Mouse (Mus musculus) urinary bladder, postnatal 14 days (tissue): ENCODE measurements around the gene Tmub1.

ENCODE experiments used
- DNase-seq: peaks from one replicate; pipeline ENCODE4 v3.0.0; 2021; ENCODE audit warnings: low spot score

Gene Tmub1

DNA sequence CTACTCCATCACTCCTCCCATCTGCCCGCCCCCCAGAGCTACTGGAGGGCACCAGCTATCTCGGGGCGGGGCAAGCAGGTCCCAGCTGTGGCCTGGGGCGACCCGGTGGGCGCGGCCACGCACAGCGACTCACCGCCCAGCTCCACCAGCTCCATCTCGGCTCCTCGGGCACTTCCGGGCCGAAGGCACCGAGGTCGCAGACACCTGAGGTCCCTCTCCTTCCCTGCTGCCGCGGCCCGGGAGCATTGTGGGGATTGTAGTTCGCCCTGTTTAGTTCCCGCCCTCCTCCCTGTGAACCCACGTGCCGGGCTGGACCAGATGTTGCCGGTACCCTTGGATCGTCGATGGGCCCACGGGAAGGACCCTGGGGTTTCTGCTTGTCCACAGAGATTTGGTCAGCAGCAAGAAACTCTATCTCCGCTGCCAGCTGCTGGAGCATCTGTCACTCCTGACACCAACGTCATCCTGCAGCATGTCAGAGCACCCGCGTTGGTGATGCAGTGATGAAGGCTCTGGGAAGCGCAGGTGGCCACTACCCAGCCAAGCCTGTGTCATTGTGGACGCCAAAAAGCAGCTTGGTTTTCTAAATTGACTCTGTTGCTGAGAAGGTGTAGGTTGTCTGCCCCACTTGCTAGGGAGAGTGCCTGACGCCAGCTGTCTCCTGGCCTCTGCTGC lies at the start of gene Tmub1:
Gene Tmub1, minus strand, starts transcription at position 231 of the 675 bp plus-strand sequence.
- DNase-seq = peak; percentile 85

DNA sequence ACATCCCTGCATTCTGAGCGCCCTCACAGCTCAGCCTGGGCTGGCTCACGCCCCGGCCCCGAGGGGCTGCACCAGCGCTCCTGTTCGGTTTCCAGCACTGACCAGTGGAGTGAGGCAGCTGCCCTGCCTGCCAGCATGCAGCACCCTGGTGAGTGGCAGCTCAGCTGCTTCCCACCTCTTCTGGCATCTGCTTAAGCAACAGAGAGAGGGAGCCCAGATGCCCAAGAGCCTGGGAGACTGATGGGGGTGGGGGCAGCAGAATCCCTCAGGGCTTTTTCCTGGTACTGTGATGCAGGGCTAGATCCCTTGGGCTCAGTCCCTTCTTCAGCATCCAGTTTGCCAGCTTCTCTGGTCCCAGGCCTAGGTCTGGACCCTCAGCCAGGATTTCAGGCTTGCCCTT lies 49.1 kb upstream of the Tmub1 start:
- no peak for DNase-seq

DNA sequence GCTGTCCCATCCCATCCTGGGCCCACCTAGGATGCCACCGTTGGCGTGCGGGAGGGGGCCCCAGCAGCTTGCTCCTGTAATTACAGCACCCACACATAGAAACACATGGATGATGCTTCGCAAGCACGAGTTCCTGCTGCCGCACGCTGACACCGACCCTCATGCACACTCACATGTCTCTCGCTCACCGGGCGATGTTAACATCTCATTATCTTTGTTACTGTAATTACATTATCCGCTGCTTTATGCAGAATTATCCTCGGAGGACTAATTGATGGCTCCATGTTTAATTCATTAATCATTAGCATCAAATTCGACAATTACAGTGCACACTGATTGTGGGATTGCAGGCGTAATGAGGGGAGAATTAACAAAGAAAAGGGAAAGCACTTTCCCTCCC lies 47.4 kb upstream of the Tmub1 start:
- no peak for DNase-seq

DNA sequence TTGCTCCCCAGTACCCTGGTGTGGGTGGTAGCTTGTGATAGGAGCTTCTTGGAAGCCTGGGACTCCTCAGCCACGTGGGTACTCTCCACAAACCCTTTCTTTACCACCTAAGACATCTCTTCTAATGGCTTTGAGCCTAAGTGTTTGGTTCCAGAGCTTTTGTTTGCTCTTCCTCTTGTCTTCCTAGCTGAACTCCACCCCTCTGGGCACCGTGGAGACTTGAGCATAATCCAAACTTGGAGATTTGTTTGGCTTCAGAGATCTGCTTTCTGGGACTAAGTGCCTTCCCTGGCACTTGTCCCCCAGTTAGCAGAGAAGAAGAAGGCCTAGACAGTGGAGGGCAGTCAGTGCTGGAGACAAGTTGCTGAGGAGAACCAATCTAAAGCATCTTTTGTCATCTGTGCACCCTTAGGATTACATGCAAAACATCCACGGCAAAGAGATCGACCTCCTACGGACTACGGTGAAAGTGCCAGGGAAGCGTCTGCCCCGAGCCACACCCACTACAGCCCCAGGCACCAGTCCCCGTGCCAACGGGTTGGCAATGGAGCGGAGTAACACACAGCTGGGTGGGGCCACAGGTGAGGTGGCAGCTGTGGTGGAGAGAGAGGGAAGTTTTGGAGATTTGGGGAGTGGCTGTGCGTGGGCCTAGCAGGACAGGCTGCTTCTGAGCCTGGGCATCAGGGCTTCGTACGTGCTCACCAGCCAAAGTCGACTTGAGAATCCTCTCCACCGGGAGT lies 45.1 kb upstream of the Tmub1 start:
- no peak for DNase-seq

DNA sequence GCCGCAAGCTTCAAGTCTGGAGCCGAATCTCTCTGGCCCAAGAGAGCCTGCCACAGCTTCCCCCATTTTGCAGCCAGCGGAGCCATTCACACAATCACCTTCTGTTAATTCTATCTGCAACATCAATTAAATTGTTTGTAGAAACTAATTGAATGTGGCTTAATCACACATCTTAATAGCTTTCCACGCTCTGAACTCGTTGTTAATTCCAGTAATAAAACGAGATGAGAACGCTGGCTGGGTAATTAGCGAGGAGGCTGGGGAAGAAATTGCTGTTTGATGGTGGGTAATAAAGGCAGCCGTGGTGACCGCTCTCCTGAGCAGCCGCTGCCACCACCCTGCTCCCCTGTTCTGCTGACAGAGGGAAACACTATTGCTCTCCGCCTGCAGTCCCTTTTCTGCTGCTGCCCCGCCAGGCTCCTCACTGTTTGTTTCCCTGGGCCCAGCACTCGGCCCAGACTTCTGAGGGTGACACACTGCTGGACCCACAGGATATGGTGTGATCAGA lies 42.8 kb upstream of the Tmub1 start:
- DNase-seq = no peak

DNA sequence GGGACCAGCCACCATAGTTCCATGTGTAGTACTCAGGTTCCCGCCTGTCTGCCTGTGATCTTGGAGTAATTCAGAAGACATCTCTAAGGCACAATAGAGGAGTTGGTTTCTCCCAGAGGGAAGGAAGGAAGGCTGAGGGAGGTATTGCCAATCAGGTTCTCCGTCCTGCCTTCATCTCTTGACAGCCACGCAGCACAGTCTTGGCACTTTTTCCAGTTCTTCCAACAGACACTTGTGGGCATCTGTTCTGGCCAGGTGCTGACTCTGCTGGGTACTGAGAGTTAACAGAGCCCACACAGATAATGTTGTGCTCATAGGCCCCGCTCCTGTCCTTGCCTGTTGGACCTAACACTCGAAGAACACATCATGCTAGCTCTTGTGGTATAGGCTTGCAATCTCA lies 39.1 kb upstream of the Tmub1 start:
- no peak for DNase-seq

DNA sequence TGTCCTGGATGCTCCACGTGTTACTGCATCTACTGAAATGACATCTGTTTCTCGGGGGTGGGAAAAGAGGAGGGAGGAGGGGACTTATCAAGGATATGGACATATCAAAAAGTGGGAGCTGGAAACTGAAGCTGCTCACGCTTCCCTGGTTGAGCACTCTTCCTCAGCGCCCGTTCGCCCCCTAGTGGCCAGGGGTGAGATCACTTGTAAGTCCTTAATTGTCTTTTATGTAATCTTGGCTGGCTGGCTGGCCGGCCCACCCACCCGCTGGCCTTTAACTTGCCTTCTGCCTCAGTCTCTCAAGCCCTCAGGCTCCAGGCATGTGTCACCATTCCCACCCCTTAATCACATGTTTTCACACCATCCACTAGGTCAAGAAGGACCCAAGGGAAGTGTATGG lies 38.4 kb upstream of the Tmub1 start:
- DNase-seq = peak; percentile 89

DNA sequence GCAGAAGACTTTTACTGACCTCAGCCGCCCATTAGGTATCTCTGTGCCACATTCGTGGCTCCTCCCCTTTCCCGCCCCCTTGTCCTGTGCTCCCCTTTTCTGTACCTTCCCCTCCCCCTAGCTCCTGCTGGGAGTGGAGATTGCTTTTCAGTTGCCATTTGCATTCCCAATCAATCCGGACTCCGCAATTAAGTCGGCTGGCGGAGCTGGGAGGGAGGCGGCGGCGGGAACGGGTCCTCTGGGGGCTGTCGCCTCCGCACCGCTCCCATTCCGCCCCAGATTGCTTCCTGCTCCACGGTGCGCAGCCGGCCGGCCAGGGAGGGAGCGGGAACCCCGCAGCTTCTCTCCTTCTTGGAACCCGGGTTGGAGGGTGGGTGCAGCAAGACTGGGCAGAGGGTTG lies 37.3 kb upstream of the Tmub1 start:
- DNase-seq = no peak

DNA sequence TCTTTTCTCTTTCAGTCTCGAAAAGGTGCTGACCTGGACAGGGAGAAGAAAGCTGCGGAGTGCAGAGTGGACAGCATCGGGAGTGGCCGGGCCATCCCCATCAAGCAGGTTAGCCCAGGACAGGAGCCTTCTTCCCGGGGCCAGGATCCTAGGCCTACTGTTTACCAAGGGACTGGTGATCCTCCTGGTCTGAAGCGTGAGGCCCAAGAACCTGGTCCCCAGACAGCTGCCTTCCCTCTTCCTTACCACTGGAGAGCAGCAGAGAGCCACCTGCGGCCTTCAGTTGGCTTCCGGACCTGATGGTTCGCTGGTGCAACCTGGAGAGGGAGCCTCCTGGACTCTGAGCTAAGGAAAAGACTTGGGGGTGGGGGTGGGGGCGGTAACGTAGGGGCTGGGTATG lies 35.7 kb upstream of the Tmub1 start:
- DNase-seq = peak; percentile 72

DNA sequence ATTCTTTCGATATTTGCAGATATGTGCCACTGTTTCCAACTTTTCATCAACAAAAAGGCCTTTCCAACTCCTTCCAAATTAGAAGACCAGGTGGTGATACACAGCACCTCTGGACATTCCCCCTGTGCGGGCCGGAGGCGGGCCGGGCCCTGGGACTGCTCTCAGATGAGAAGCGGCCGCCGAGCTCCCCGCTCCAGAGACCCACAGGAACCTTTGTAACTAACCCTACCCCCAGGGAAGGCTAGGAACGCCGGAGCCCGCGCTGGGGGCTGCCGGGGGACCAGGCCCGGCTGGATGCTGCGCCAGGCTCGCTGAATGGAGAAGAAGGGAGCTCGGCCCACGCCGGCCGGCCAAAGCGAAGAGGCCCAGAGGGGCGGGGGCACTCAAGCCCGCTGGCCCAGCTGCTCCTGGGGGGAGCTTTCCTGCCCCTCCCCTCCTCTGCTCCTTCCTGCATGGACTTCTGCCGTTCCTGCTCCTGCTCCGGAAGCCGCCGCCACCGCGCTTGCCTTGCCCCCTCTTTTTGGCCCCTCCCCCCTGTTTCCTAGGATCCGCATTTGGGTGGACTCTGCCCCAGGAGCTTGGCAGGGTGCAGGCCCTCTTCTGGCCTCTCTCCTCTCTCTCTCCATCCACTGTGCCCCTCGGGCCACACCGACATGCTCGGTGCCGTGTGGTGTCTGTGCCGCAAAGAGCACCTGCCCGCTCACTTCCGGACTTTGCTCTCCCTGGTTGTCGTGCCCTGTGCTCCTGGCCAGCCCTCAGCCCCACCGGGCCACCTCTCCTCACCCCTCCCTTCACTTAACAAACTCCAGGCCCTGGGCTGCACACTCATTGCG lies 34.8 kb upstream of the Tmub1 start:
- DNase-seq = no peak

DNA sequence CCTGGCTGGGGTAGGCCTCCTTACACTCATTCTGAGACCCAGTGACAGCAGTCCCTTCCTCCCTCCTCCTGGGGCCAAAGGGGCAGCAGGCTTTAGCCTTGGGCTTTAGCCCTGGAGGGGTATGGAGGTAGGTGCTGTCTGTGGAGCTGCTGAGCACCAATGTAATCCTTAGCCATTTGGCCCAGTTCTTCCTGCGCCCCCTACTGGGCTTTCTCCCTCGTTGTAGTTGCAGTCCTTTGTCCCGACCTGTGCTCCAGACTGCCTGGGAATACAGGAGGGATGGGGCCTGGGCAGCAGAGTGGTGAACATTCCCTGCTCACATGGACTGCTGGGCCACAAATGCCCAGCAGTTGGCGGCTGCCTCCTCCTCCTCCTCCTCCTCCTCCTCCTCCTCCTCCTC lies 34.0 kb upstream of the Tmub1 start:
- peak; percentile 73 for DNase-seq

DNA sequence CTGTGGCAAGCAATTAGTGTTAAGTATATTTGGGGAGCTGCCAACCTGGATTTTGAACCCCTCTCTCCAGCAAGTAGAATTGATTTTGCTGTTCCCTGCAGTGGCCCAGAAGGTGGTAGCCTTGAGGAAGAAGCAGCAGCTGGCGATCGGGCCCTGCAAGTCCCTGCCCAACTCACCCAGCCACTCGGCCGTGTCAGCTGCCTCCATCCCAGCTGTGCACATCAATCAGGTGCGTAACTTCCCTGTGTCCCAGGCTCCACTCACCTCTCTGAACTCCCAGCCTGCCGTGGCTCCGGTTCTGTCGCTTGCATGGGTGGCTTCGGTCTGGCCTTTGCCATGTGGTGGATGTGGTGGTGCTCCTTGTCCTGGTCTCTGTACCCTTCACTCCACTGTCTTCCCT lies 30.3 kb upstream of the Tmub1 start:
- DNase-seq = no peak

DNA sequence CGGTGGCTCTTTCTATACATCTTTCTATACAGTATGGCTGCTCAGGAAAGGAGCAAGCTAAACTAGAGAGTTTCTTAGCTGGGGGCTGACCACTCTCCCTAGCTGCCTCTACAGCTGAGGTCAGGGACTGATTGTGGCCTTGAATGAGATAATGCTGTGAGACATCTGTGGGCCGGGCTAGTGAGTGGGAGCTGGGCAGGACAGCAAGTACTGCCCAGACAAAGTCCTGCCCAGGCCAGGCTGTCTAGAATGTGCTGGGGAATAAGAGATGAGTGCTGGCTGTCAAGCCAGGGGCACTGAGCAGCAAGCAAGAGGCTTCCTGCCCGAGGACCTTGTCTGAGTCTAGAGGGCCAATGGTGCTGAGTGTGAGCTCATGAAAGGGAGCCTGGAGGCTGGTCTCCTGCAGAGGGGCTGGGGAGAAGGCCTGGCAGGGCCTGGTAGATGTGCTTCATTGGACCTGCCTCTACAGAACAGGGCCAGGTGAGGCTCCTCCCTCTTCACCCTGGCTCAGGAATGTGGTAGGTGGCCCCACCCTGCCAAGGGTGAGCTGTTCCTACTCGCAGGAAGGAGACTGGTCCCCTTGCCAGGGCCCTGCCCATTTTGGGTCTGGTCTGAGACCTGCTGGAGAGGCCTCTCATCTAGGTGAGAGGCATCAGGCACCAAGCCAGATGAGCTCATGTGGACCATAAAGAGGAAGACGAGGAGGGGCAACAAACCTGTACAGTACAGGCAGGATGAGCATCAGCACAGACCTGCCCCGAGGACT lies 28.0 kb upstream of the Tmub1 start:
- DNase-seq = peak; percentile 91

DNA sequence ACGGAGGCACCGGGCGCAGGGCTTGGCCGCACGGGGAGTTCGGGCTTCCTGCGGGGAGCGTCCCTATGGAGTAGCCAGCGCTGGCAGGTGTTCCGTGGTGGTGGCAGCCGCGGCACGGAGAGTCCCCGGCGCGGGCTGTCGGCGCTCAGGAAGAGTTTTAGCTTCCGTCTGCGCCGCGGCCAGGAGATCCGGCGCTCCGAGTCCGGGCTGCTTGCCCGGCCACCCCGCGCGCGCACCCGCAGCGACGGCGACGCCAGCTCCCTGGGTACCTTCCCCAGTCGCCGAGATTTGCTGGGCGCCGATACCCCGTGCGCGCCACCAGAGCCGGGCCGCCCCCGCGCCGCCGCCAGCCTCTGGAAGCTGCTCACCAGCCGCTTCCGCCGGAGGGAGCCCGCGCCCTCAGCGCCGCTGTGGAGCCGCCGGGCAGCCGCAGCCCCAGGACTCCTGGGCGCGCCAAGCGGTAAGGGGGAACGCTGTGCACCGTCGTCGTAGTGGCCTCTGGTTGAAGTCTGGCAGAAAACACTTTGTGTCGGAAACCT lies 27.1 kb upstream of the Tmub1 start:
- DNase-seq = no peak

DNA sequence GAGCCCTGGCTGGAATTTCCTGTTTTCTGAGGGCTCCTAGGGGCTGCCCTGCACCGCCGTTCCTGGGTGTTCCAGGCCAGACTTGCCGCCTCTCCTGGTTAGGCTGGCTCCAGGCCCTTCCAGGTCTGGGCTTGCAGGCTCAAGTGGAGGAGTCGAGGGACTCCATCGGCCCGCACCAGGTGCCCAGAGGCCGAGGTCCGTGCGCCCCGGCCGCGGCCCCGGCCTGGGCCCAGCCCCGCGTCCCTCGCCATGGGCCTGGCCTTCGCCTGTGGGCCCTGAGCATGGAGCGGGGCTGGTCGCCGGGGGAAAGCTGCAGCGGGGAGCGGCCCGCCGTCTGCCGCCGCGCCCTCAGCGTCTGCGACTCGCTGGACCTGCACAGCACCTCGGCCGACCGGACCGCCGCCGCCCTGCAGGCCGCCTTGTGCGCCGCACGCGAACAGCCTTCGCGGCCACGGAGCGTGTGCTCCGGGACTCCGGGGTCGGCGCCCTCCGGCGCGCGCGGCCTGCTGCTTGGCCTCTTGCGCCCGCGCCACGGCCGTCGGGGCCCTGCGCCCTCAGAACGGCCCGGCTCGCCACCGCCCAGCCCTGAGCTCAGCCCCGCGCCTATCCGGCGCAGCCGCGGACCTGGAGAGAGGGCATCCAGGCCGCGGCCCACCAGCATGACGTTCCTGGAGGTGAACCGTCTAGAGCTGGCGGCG lies 26.5 kb upstream of the Tmub1 start:
- peak; percentile 83 for DNase-seq

DNA sequence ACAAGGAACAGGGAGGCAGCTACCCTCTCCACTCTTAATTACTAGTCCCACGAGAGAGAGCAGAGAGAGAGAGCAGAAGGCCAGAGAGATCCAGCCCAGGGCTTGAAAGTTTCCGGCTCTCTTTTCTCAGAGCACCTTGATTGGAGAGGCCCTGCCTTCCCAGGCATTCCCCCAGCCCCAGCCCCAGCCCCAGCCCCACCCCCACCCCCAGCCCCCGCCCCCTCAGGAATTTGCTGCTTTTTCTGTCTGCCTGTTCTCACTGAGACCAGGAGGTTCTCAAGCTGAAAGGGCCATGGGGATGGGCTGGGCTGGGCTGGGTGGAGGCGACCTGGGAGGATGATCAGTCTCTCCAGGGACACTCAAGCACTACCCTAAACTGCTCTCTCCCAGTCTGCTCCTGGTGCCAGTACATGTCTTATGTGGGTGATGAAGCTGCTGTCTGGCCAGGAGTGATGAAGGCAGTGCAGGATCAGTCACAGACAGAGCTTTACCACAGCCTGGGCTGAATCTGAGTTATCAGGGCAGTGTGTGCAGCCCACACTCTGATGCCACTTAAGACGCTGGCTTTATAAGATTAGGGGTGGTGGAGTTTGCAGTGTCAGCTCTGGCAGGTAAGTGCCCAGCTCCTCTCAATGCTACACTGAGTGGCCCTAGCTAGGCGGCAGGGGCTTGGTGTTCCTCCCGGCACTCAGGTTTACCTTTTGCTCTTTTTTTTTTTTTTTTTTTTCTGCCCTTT lies 25.4 kb upstream of the Tmub1 start:
- DNase-seq = no peak

DNA sequence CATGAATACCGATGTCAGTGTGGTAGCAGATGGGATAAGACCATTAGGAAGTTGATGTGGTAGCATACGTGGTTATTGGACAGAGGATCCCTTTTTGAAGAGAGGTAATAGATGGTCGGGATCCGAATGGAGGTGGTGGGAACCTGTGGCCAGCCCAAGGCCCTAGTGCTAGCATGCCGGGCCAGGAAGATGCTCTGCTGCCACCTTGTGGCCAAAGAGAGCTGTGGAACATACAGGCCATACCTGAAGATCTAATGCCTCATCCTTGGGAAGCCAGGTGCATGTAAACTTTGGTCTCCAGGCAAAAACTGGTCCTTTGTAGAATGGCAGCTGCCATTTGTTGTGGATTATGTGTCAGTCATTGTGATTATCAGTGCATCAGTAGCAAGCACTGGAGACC lies 22.9 kb upstream of the Tmub1 start:
- peak; percentile 84 for DNase-seq

DNA sequence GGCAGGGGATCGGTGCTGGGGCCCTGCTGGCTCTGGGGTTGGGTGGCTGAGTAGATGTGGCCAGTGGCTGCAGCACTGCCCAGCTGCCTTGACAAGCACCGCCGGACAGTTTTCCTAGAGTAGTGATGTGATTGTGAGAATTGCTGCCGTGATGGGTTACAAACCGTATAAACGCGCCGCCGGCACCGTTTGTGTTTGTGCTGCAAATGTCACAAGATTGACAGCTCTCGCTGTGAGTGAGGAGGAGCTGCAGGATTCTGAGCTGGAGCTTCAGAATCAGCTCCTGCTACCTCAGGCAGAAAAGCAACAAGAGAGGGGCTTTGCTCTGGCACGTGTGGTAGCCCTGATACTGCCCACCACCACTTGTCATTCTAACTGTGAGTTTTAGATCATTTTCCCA lies 19.1 kb upstream of the Tmub1 start:
- no peak for DNase-seq

DNA sequence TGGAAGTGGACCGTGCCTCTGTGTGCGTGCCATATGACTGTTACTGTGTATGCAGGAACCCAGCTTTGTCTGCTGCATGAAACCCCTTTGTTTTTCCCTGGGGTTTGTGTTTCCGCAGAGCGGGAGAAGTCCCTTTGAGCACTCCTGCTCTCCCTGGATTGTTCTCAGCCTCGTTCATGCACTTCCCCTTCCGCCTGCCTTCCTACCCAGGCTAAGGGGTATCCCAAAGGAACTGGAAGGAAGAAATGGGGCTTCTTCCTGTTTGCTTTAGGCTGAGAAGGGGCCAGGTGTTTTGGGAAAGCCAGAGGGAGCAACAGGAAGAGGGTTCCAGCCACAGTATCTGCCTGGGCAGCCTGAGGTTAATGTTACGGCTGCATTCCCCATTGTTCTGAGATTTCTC lies 8.0 kb upstream of the Tmub1 start:
- DNase-seq = no peak

DNA sequence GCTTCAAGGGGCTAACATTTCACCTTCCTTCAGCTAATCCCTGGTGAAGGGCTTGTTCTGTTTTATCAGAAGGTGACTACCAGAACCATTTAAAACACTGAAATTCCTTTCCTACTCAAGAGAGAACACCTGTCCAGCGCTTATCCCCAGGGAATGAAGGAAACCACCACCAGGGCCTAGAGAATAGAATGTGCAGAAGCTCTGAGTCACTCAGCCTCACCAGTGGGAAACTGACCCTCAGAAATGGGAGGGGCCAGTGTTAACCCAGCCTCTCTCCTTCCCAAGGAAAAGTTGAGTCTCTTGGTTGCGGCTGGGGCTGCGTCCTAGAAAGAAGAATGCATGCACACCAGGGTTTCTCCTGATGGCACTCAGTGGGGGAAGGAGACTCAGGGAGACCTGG lies 7.4 kb upstream of the Tmub1 start:
- no peak for DNase-seq

DNA sequence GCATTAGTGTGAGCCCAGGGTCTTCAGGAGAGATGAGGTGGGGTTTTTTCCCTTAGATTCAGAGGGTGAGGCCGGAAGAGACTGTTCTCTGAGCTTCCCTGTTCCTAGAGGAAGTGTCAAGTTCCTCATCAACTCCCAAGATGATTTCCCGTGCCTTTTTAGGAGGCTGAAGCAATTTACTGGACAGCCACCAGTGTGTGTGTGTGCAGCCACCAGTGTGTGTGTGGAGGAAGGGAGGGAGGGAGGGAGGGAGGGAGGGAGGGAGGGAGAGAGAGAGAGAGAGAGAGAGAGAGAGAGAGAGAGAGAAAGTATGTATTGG lies 6.3 kb upstream of the Tmub1 start:
- DNase-seq = no peak
